Mouse (Mus musculus) embryonic fibroblast, embryonic 13.5 days (primary cell): Measurements from ENCODE around the gene Anxa9. TPM values are rescaled to one million over a fixed set of nuclear protein-coding genes. Genes with fewer than 3 reads are reported as not detected.
"Not testable (repeated sequence)": the region's sequence is repeated elsewhere in the genome, so short reads cannot be mapped to it uniquely, and the experiment has no call there.

Experiments
- H3K27ac ChIP-seq: 2 replicates; pipeline ENCODE4 v1.5.1; 2012; ENCODE audit warnings: low read length, control low read depth, inconsistent platforms; ENCODE audit not compliant: insufficient read depth
- H3K4me1 ChIP-seq: 2 replicates; pipeline ENCODE4 v1.6.1; 2011; ENCODE audit warnings: low read length; ENCODE audit not compliant: control insufficient read depth, insufficient read depth
- H3K4me3 ChIP-seq: 2 replicates; pipeline ENCODE4 v1.5.1; 2011; ENCODE audit warnings: mild to moderate bottlenecking, control low read depth, low read length; ENCODE audit not compliant: insufficient read depth
- CTCF ChIP-seq: IDR thresholded peaks from 2 replicates; pipeline ENCODE4 v1.5.1; 2011; ENCODE audit warnings: mild to moderate bottlenecking, control low read depth, low read length, moderate library complexity, borderline replicate concordance; ENCODE audit not compliant: insufficient read depth
- POLR2A ChIP-seq: IDR thresholded peaks from 2 replicates; pipeline ENCODE4 v1.6.1; 2011; ENCODE audit warnings: low read depth, mild to moderate bottlenecking, control low read depth, low read length, moderate library complexity
- polyA plus RNA-seq: library from polyadenylated mRNA; stranded (reverse); fragments of >200 nt; gene quantifications from 2 replicates; pipeline ENCODE4 v1.2.4, GENCODE M21; 2011; ENCODE audit warnings: low read depth; ENCODE audit not compliant: missing spikeins, insufficient read length

Gene Anxa9
- 0.79 and 1.2 TPM in 2 replicates for polyA plus RNA-seq

GRCm38 (mm10) chr3:95307100-95307499 lies at the start of gene Anxa9:
Gene Anxa9 (minus strand): TSS chr3:95307176.
- no peak for TF ChIP-seq POLR2A
- no peak for TF ChIP-seq CTCF
- Histone ChIP-seq H3K27ac (no peak within 1 kb of the TSS), H3K4me3 (no peak within 1 kb of the TSS), H3K4me1 (no peaks in the 10 kb centered on the region)

- H3K4me3 ChIP-seq: peak overlapping the region; percentile 73
- H3K4me1 ChIP-seq, H3K27ac ChIP-seq: not testable (repeated sequence)
Measured at GRCm38 (mm10) chr3:95355911-95356544, 49.1 kb upstream of the Anxa9 start.

GRCm38 (mm10) chr3:95349491-95349890 lies 42.5 kb upstream of the Anxa9 start:
- no peaks in the 10 kb centered on the region for H3K4me1 ChIP-seq
- no peak for TF ChIP-seq POLR2A
- no peak for TF ChIP-seq CTCF
- no peak overlapping the region for H3K4me3 ChIP-seq
- no peak overlapping the region for H3K27ac ChIP-seq

GRCm38 (mm10) chr3:95348343-95348742 lies 41.4 kb upstream of the Anxa9 start:
- H3K4me3 ChIP-seq, H3K4me1 ChIP-seq, H3K27ac ChIP-seq: not testable (repeated sequence)

- Histone ChIP-seq H3K27ac (no peak overlapping the region), H3K4me3 (no peak overlapping the region), H3K4me1 (no peaks in the 10 kb centered on the region)
- TF ChIP-seq CTCF (no peak), POLR2A (no peak)
Measured at GRCm38 (mm10) chr3:95346454-95346853, 39.5 kb upstream of the Anxa9 start.

- H3K4me3 ChIP-seq, H3K27ac ChIP-seq: not testable (repeated sequence)
Measured at GRCm38 (mm10) chr3:95343356-95344000, 36.5 kb upstream of the Anxa9 start.

GRCm38 (mm10) chr3:95338251-95338650 lies 31.3 kb upstream of the Anxa9 start:
- Histone ChIP-seq H3K4me3 (no peak overlapping the region), H3K27ac (no peak overlapping the region), H3K4me1 (no peaks in the 10 kb centered on the region)
- TF ChIP-seq CTCF (no peak), POLR2A (no peak)

More at GRCm38 (mm10) chr3:95343356-95344000, 36.5 kb upstream of the Anxa9 start:
- not testable (repeated sequence) for H3K4me1 ChIP-seq

- no peak for TF ChIP-seq CTCF
- no peak overlapping the region for H3K4me3 ChIP-seq
- no peak overlapping the region for H3K27ac ChIP-seq
Measured at GRCm38 (mm10) chr3:95337345-95337744, 30.4 kb upstream of the Anxa9 start.

GRCm38 (mm10) chr3:95331528-95331927 lies 24.6 kb upstream of the Anxa9 start:
- Histone ChIP-seq H3K4me1 (no peaks in the 10 kb centered on the region), H3K4me3 (no peak overlapping the region), H3K27ac (no peak overlapping the region)
- no peak for TF ChIP-seq POLR2A
- no peak for TF ChIP-seq CTCF

More at GRCm38 (mm10) chr3:95337345-95337744, 30.4 kb upstream of the Anxa9 start:
- H3K4me1 ChIP-seq: no peaks in the 10 kb centered on the region

- TF ChIP-seq POLR2A (no peak), CTCF (no peak)
- Histone ChIP-seq H3K4me3 (no peak overlapping the region), H3K27ac (no peak overlapping the region)
Measured at GRCm38 (mm10) chr3:95328803-95329404, 21.9 kb upstream of the Anxa9 start.

More at GRCm38 (mm10) chr3:95328803-95329404, 21.9 kb upstream of the Anxa9 start:
- H3K4me1 ChIP-seq: no peaks in the 10 kb centered on the region
